Mouse (Mus musculus) layer of hippocampus, adult 2 months (tissue): Measurements from ENCODE around the gene Stk38l. TPM values are rescaled to one million over a fixed set of nuclear protein-coding genes. Genes with fewer than 3 reads are reported as not detected.
A peak's percentile ranks its signal among the peaks of the same experiment; 100 is the strongest.
"Not testable (repeated sequence)": the region's sequence is repeated elsewhere in the genome, so short reads cannot be mapped to it uniquely, and the experiment has no call there.

Experiments used
- DNase-seq, 2 experiments: peaks; one replicate each; pipeline ENCODE4 v3.0.0; 2022; ENCODE audit warnings: low spot score in 2 of 2
- H3K27ac ChIP-seq: fragments of 200-600 bp; 2 replicates; pipeline ENCODE4 v1.8.1; 2022
- H3K4me3 ChIP-seq: fragments of 200-600 bp; 2 replicates; pipeline ENCODE4 v1.8.1; 2022; ENCODE audit warnings: mild to moderate bottlenecking
- CTCF ChIP-seq: fragments of 200-600 bp; conservative IDR thresholded peaks from 2 replicates; pipeline ENCODE4 v1.8.1; 2022; ENCODE audit warnings: antibody characterized with exemption, mild to moderate bottlenecking, moderate library complexity
- total RNA-seq, 2 experiments: library from RNA; stranded (reverse); gene quantifications; 2 replicates each; pipeline ENCODE4 v1.2.3; 2021

Stk38l gene
- total RNA-seq, 2 experiments from 2014 or later: 21.1 to 22.5 TPM

DNA sequence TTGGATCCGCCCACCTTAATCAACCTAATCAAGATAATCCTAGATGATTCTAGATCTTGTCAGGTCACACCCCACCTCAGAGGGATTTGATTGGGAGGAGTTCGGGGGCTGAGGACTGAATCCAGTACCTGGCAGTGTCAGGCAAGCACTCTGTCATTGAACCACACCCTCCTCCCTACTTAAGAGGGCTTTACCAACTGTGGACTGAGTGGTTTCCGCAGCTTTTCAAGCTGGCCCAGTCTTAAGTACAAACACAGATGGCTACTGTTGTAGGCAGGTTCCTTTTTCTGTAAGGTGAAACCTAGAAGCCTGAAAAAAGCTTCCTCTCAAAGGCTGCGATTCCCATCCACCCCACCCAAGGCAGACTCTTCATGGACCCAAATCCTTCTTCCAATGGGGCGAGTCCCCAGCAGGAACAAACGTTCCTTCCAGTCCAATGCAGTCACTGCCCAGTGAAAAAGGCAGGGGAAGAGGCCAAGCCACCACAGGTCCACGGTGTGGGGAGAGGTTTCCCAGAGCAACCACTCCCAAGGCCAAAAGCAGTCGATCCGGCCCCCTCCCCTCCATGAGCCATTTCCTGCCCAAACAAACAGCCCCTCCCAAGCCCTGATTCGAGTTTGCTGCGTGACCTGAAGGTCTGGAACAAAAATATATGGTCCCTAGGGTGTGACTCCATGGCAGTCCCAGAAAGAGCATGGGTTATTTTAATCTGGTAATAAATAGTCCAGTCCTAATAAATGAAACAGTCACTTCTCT is 22.5 kb upstream of the Stk38l start:
- no peak for TF ChIP-seq CTCF
- no peak for DNase-seq
- no peak overlapping the region for H3K27ac ChIP-seq
- no peak overlapping the region for H3K4me3 ChIP-seq

DNA sequence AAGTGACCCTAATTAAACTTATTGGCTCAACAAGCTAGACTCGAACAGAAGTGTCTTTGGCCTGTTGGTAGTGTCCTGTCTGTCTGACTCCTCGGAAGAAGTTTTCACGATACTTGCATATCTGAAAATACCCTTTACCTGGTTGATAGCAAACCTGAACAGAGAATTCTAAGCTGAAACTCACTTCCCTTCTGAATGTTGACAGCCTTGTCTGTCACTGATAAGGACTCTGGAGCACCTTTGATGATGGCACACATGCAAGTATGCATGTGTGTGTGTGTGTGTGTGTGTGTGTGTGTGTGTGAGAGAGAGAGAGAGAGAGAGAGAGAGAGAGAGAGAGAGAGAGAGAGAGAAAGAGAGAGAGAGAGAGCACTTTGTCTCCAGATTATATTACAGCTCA is 21.4 kb upstream of the Stk38l start:
- Histone ChIP-seq H3K4me3 (no peak overlapping the region), H3K27ac (no peak overlapping the region)
- TF ChIP-seq CTCF: no peak
- DNase-seq: no peak

DNA sequence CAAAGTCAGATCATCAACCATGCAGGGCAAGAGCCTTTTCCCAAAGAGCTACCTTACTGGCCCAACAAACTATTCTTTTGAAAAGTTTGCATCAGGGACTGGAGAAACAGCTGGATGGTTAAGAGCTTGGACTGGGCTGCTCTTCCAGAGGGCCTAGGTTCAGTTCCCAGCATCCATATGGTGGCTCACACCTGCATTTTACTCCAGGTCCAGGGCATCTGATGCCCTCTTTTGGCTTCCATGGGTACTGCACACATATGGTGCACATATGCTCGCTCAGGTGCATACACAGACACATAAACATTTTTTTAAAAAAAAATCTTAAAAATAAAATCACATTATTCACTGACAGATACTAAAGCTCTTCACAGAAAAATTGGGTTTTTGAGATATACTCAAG is 19.2 kb upstream of the Stk38l start:
- Histone ChIP-seq H3K27ac (no peak overlapping the region), H3K4me3 (no peak overlapping the region)
- TF ChIP-seq CTCF: peak; percentile 20; the same call in 1 of the 2 replicates
- no peak for DNase-seq

DNA sequence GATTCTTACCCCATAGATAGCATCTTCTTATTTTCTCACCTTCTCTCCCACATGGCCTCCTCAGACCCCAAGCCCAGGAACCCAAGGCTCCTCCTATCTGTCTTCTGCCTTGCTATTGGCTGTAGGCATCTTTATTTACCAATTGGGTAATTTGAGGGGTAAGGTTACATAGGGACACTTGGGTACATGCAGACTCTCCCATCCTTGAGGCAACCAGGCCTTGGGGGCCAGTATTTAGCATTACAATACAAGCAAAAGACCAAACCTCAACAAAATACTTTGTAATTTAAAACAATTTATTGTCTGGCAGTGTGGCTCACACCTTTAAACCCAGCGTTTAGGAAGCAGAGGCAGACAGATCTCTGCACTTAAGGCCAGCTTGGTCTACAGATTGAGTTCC is 5.2 kb upstream of the Stk38l start:
- no peak for TF ChIP-seq CTCF
- no peak overlapping the region for H3K4me3 ChIP-seq
- H3K27ac ChIP-seq: no peak overlapping the region
- no peak for DNase-seq

DNA sequence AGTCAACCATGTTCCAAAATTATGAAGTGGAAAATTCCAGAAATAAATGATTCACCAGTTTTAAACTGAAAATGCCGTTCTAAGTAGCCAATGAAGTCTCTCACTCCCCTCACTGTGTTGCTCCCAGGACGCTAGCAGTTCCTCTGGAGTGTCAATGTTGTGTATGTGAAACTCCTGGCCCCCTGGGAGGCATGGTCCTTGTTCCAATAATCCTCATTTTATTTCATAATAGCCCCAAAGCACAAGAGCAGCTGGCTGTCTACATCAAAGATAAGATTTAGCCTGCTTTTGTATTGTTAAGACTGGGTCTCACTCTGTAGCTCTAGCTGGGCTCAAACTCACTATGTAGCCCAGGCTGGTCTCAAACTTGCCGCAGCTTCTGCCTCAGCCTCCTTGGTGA is 990 bp upstream of the Stk38l start:
- H3K27ac ChIP-seq: no peak overlapping the region
- H3K4me3 ChIP-seq: no peak overlapping the region
- DNase-seq: no peak
- TF ChIP-seq CTCF: no peak

DNA sequence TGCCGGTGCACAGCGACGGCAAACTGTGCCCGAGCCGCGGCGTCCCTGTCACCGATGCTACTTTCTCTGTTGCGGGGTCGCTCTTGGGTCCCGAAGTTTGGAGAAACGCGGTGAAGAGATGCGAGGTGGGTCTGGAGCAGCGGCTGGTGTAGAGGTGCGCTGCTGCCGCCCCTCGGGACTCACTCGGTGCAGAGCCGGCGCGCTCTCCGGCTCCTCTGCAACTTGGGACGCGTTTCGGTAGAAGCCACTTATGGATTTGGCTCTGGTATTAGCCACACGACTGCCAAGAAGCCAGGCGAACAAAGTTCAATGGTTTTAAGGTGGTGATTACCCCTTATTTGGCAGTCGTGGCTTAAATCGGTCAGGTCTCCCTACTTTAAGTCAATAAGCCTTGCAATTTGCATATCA is 593 bp downstream of the Stk38l start:
- peak overlapping the region; percentile 96 for H3K4me3 ChIP-seq
- TF ChIP-seq CTCF: no peak
- peak overlapping the region; percentile 88 for H3K27ac ChIP-seq
- DNase-seq: no peak

DNA sequence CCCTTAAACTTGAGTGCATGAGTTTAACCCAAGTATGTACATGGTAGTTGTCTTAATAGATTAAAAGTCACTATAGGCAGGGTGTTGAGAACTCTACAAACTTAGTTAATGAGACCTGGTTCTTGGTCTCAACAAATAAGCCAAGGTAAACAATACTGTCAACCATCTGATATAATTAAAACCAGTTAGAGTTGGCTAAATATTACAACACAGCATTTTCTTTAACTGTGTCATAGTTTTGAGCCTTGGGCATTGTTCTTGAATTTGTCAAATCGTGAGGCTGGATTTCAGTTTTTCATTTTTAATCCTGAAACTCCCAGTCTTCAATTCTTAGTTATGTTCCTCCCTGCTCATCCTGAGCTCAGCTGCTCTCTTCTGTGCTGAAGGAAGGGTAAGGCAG is 6.2 kb downstream of the Stk38l start:
- H3K4me3 ChIP-seq: no peak overlapping the region
- no peak for DNase-seq
- H3K27ac ChIP-seq: no peak overlapping the region
- TF ChIP-seq CTCF: no peak

DNA sequence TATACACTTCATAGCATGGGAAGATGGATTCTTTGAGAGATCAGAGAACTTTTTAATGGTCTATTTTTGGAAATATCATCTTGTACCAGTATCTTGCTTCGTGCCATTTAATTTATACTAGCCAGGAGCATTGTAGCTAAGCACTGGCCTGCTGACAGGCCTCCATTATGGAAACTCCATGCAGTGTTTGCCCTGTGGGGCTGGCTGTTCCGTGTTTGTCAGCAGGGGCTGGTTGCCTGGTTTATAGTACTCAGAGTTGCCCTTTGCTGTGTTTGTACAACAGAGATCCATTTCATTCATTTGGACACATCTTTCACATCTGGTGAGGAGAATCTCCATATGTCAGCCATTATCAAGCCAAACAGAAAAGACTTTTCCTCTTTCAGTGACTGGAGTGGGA is 6.9 kb downstream of the Stk38l start:
- DNase-seq: no peak
- H3K27ac ChIP-seq: no peak overlapping the region
- TF ChIP-seq CTCF: no peak
- no peak overlapping the region for H3K4me3 ChIP-seq

DNA sequence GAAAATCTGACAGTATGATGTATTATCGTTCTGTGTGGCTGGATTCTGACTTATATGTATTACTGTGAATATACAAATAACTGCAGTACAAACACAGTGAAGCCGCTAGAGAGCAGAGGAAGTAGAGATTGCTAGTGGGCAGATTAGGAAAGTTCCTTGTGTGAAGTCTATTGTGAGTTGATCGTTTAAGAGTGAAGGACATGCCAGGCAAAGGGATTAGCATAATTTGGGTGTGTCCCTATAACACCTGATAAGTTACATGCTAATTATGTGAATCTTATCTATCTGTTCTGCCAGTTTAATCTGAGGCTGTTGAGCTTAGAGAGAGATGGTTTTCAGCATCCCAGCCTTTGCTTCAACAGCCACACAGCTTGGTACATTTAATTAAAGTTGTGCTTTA is 7.4 kb downstream of the Stk38l start:
- no peak overlapping the region for H3K27ac ChIP-seq
- H3K4me3 ChIP-seq: no peak overlapping the region
- no peak for TF ChIP-seq CTCF
- DNase-seq: no peak

DNA sequence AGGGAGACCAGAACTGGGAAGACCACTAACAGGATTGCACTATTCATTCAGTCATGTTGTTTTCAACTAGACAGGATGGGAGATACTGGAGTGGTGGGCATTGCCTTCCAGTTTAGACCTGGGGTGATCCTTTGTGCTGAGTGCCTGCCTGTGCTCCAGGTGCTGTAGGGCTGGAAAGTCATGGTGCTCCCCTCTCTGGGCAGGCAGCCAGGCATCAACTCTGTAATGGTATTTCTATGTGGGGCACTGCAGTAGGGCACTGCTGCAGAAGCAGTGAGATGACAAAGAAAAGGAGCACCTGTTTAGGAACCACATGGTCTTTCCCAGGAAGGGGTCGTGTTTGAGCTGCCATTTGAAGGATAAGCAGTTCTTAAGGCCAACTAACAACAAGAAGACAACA is 7.9 kb downstream of the Stk38l start:
- Histone ChIP-seq H3K4me3 (no peak overlapping the region), H3K27ac (no peak overlapping the region)
- DNase-seq: no peak
- TF ChIP-seq CTCF: no peak

DNA sequence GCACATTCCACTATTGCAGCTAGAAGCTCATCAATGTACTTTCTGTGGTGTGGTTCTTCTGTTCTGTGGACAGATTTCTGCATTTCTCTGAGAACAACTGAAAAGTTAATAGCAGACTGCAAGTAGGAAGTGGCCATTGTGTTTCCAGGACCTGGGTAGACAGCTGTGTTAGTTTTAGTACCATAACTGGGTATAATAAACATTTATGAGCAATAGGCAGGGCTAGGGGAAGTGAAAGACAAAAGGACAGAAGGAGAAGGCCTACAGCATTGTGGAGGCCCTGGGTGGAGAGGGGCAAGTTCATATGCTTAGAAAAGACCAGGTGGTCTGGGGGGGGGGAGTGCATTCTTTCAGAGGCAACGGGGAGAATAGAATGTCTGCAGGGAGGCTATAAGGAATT is 8.8 kb downstream of the Stk38l start:
- TF ChIP-seq CTCF: no peak
- Histone ChIP-seq H3K4me3 (no peak overlapping the region), H3K27ac (no peak overlapping the region)
- DNase-seq: no peak

DNA sequence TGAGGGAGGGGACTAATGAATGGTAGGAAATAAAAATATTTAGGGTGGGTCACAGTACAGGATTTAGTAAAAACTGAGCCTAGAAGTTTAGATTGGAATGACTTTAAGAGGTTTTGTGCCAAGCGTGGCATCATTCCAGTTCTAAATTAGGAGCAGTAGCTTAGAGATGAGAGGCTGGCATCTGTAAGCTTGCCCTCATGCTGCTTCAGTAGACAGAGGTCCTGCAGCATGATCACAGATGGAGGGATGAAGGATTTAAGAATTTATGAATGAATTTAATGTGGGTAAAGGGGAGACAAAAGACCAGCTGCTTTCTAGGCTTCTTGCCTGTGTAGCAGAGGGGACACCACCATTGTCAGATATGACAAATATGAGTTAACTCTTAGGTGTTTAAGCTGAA is 14.1 kb downstream of the Stk38l start:
- H3K4me3 ChIP-seq: no peak overlapping the region
- no peak for TF ChIP-seq CTCF
- H3K27ac ChIP-seq: no peak overlapping the region
- no peak for DNase-seq

DNA sequence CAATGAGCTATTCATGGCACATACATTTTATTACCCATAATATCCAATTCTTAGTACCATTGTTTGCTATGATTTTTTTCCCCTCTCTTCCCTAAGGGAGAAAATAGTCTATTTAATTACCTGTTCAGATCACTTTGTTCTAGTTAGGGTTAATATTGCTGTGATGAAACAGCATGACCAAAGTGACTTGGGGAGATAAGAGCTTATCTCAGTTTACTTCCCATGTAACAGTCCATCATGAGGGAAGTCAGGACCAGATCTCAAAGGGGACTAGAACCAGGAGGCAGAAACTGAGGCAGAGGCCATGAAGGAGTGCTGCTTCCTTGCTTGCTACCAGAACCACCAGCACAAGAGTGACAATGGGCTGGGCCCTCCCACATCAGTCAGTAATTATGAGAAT is 15.9 kb downstream of the Stk38l start:
- no peak for DNase-seq
- TF ChIP-seq CTCF: no peak
- no peak overlapping the region for H3K27ac ChIP-seq
- no peak overlapping the region for H3K4me3 ChIP-seq

DNA sequence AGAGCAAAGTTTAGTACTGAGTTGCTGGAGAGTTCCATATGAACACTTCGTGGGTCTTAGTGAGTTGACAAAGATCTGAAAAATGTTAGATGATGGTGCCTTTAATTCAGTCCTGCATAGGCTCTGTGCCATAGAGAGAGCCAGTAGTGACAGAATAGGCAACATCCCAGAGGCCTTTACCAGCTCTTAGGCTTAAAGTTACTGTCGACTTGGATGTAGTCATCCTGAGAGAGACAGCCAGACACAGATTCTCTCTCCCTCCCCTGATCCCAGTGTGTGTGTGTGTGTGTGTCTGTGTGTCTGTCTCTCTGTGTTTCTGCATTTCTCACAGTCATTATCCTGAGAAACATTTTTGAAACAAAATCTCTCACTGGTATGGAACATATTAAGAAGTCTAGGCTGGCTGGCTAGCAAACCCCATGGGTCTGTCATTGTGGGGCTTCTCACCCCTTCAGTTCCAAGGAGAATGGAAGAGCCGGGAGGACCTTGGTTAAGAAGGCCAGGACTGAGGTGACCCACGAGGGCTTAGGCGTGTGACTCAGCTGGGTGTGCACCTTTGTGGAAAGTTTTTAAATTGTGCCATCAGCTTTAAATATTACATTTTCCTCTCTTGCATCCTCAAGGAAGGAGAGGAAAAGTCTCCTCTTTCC is 17.3 kb downstream of the Stk38l start:
- H3K27ac ChIP-seq: no peak overlapping the region
- TF ChIP-seq CTCF: no peak
- DNase-seq: no peak
- H3K4me3 ChIP-seq: no peak overlapping the region

DNA sequence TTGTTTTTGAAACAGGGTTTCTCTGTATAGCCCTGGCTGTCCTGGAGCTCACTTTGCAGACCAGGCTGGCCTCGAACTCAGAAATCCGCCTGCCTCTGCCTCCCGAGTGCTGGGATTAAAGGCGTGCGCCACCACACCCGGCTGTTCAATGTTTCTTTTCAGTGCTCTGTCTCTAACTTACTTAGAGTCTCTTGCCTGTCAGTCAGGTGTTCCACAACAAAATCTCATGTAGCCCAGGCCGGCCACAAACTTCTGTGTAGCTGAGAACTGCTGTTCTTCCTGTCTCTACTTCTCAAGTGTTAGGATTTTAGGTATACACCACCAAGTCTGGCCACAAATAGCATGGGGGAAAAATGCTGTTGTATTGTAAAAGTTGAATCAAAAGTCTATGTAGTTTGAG is 19.5 kb downstream of the Stk38l start:
- not testable (repeated sequence) for H3K27ac ChIP-seq, H3K4me3 ChIP-seq, DNase-seq
